In genomic region chr7:29452381-29452780, GRCm38 (mm10) we compare ENCODE assay signal across 9 mouse cellular contexts.
DNase-seq lines count a peak whose midpoint lies in the region; ATAC-seq and TF ChIP-seq lines count a peak whose summit lies in the region.
"Had no signal": no experiment of that assay in that cellular context is flagged by ENCODE, and none has a peak within 500 bp of the region (broad histone marks: within the 10 kb centered on the region; RNA-seq: fewer than 3 reads in every experiment).

No protein-coding gene starts in this region.

- H3K4me3 ChIP-seq in kidney, embryonic 16.5 days (ENCODE audit: low read length): no peak overlapping the region
- H3K4me3 ChIP-seq in forebrain, postnatal 0 days (ENCODE audit: low read depth, low read length): no peak overlapping the region
- no peak overlapping the region for H3K4me3 ChIP-seq in midbrain, embryonic 13.5 days (replicated peaks)

- H3K4me2 ChIP-seq in kidney, embryonic 16.5 days (replicated peaks; ENCODE audit: low read depth, low read length): no peak overlapping the region
- no peak overlapping the region for H3K4me2 ChIP-seq in forebrain, postnatal 0 days (ENCODE audit: low read depth)
- H3K4me2 ChIP-seq in midbrain, embryonic 13.5 days (replicated peaks): no peak overlapping the region

- no peaks in the 10 kb centered on the region for H3K27me3 ChIP-seq in kidney, embryonic 16.5 days (ENCODE audit: insufficient read depth, low read length)
- H3K27me3 ChIP-seq in forebrain, postnatal 0 days (ENCODE audit: insufficient read depth, low read length): no peaks in the 10 kb centered on the region
- peaks cover 27% of the 10 kb centered on the region for H3K27me3 ChIP-seq in midbrain, embryonic 13.5 days

- 90% methylated on average over 6 of the region's 6 CpGs for WGBS in kidney, embryonic 16.5 days
- 78% methylated on average over 6 of the region's 6 CpGs for WGBS in forebrain, postnatal 0 days
- WGBS in midbrain, embryonic 13.5 days: 86% methylated on average over 6 of the region's 6 CpGs

- H3K36me3 ChIP-seq in kidney, embryonic 16.5 days (ENCODE audit: insufficient read depth, low read length): no peaks in the 10 kb centered on the region
- H3K36me3 ChIP-seq in forebrain, postnatal 0 days (ENCODE audit: insufficient read depth): no peaks in the 10 kb centered on the region
- no peaks in the 10 kb centered on the region for H3K36me3 ChIP-seq in midbrain, embryonic 13.5 days

- H3K27ac ChIP-seq in kidney, embryonic 16.5 days (ENCODE audit: low read length): peak overlapping the region; percentile 89
- H3K27ac ChIP-seq in forebrain, postnatal 0 days (ENCODE audit: low read depth, low read length): 0 out of 2 replicates have a peak overlapping the region, but pooled peaks have one; percentile 52
- H3K27ac ChIP-seq in midbrain, embryonic 13.5 days: peak overlapping the region; percentile 49; the same call in 1 of the 2 replicates

- no peak for DNase-seq in kidney, adult 9 months
- peak; percentile 44 for DNase-seq in ZHBTc4 (ENCODE audit: low read depth, low spot score)
- no peak for DNase-seq in forebrain, postnatal 0 days
- no peak for DNase-seq in right cerebral cortex, postnatal 25 days
- DNase-seq in layer of hippocampus, postnatal 25 days (ENCODE audit: extremely low spot score in 1 of 2, low spot score in 1 of 2): no peak
- DNase-seq: gastrocnemius, postnatal 36 days had no signal

- no peak for TF ChIP-seq CTCF in forebrain, postnatal 0 days (IDR thresholded peaks at IDR 0.05; ENCODE audit: low read depth)

- no peaks in the 10 kb centered on the region for H3K9me3 ChIP-seq in kidney, embryonic 16.5 days (ENCODE audit: low read length)
- H3K9me3 ChIP-seq in forebrain, postnatal 0 days (ENCODE audit: low read length): no peaks in the 10 kb centered on the region
- H3K9me3 ChIP-seq in midbrain, embryonic 13.5 days: no peaks in the 10 kb centered on the region; the same call in 1 of the 2 replicates

- no peak overlapping the region for H3K9ac ChIP-seq in kidney, embryonic 16.5 days (replicated peaks; ENCODE audit: low read length)
- no peak overlapping the region for H3K9ac ChIP-seq in forebrain, postnatal 0 days
- no peak overlapping the region for H3K9ac ChIP-seq in midbrain, embryonic 13.5 days (replicated peaks)

- ATAC-seq in kidney, embryonic 16.5 days (ENCODE audit: low FRiP score, low TSS enrichment): no peak
- no peak for ATAC-seq in forebrain, postnatal 0 days
- ATAC-seq in midbrain, embryonic 13.5 days: no peak
- ATAC-seq in monocyte, adult 5-6 weeks (replicated peaks; ENCODE audit: insufficient number of reproducible peaks, low FRiP score, low TSS enrichment, poor library complexity, severe bottlenecking): no peak

- H3K4me1 ChIP-seq in kidney, embryonic 16.5 days (ENCODE audit: insufficient read depth, low read length): peaks cover 23% of the 10 kb centered on the region
- H3K4me1 ChIP-seq in forebrain, postnatal 0 days (ENCODE audit: insufficient read depth): peaks cover 7% of the 10 kb centered on the region; the same call in 1 of the 2 replicates
- H3K4me1 ChIP-seq in midbrain, embryonic 13.5 days (replicated peaks): peaks cover 32% of the 10 kb centered on the region
